Mouse (Mus musculus) adrenal gland, postnatal 10 days (tissue): ENCODE results near the gene Lyve1. TPM values are rescaled to one million over a fixed set of nuclear protein-coding genes. Genes with fewer than 3 reads are reported as not detected.

Source experiments
- DNase-seq: peaks from one replicate; pipeline ENCODE4 v3.0.0; 2021; ENCODE audit warnings: mixed read lengths
- microRNA-seq: library from miRNA; unstranded; fragments of <30 nt; microRNA quantifications from one replicate; pipeline ENCODE4 v1.2.0, GENCODE M21; 2021
- total RNA-seq, 2 experiments: library from RNA; stranded (reverse); gene quantifications; 2 replicates each; pipeline ENCODE4 v1.2.3; 2021

Lyve1 gene
- total RNA-seq, 2 experiments from 2014 or later = 15.1 to 20.6 TPM

GRCm38 (mm10) chr7:110809585-110810557 lies 53.2 kb downstream of the Lyve1 start:
- DNase-seq = no peak

GRCm38 (mm10) chr7:110808962-110809361 lies 54.1 kb downstream of the Lyve1 start:
- no peak for DNase-seq

GRCm38 (mm10) chr7:110807460-110808030 lies 55.5 kb downstream of the Lyve1 start:
- DNase-seq = no peak

DNA sequence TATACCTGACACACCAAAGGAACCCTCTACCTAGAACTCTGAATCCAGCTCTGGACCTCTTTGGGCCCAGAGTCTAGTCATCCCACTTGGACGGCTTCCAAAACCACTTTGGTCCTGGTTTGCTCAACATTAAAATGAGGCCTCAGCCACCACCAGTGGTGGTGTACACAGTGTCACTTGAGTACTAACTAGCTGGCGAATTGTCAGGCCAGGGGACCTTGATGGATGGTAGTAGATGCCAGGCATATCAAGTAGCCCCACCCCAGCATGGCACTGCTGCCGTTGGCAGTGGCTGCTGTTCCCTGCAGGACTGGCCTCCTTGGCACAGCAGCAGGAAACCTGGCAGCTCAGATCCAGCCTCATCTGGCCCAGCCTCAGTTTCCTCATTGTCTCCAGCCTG lies 58.8 kb downstream of the Lyve1 start:
- DNase-seq = peak; percentile 66

GRCm38 (mm10) chr7:110803131-110803530 lies 59.9 kb downstream of the Lyve1 start:
- DNase-seq = no peak

DNA sequence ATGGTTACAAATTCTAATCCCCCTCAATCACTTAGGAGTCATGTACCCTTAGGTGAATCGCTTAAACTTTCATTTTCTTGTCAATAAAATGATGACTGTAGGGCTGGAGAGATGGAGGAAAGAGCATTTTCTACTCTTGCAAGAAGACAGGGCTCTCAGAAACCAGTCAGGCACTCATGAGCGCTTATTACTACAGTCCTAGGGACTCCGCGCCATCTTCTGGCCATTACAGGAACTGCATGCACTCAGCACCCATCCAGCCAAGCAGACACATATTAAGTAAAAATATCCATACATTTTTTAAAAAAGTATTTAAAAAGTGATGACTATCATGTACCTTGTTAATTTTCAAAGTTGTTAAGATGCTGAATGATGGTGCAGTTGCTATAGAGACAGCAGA lies 62.0 kb downstream of the Lyve1 start:
- peak; percentile 88 for DNase-seq

Small RNAs within 50 kb of the gene (microRNA-seq; reads per million reads assigned to microRNA genes)
- not detected for gene Gm47282

Other genes starting within 250 kb of the Lyve1 start
- gene Sbf2, start 248.3 kb downstream of the Lyve1 start, total RNA-seq = 10 to 100 TPM; 52.8 to 57.7 TPM
- 10 to 100 TPM; 18.0 to 18.4 TPM for gene Adm, start 235.6 kb downstream of the Lyve1 start, total RNA-seq
- 10 to 100 TPM; 16.7 to 22.7 TPM for gene Ampd3, start 95.0 kb downstream of the Lyve1 start, total RNA-seq
- gene Rnf141, start 18.8 kb downstream of the Lyve1 start, total RNA-seq = 10 to 100 TPM; 43.2 to 45.4 TPM
- gene Mrvi1, start 119.2 kb upstream of the Lyve1 start, total RNA-seq = 10 to 100 TPM; 13.6 to 13.9 TPM
- gene Ctr9, start 165.7 kb upstream of the Lyve1 start, total RNA-seq = 10 to 100 TPM; 42.2 to 46.0 TPM
- gene Eif4g2, start 219.8 kb upstream of the Lyve1 start, total RNA-seq = 100 to 1,000 TPM; 860 to 869 TPM